Mouse (Mus musculus): Measurements from ENCODE around the gene Met. TPM values are rescaled to one million over a fixed set of nuclear protein-coding genes. Genes with fewer than 3 reads are reported as not detected.
A peak's percentile ranks its signal among the peaks of the same experiment; 100 is the strongest.

Gene Met
- polyA plus RNA-seq, 1 experiment = 4.7 TPM

DNA sequence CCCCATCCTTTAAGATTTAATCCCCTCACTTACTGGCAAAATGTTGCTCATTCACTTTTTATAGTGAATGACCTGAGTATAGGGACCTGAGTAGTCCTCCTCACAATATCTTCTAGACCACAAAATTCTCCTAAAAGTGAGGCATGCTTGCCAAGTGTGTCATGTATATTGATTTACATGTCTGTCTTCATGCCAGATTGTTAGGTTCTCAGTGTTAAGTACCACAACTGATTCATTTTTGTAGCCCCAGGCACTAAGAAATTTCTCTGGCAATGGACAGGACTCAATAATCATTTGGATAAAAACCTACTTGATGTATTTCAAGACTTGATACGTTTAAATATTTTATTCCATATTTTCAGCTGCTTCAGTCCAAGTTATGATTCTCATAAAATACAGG is 8.5 kb upstream of the Met start:
- no peak overlapping the region for H3K4me3 ChIP-seq (ENCODE audit: low read depth, low read length)
- H3K4me1 ChIP-seq (ENCODE audit: control insufficient read depth, insufficient read depth, insufficient read length, low read length) = no peaks in the 10 kb centered on the region
- H3K27me3 ChIP-seq (ENCODE audit: control insufficient read depth, insufficient read depth, low read length) = no peaks in the 10 kb centered on the region
- H3K36me3 ChIP-seq (ENCODE audit: control insufficient read depth, insufficient read depth, low read length) = no peaks in the 10 kb centered on the region
- 83% methylated on average over 1 of the region's 1 CpGs for WGBS
- TF ChIP-seq CTCF (IDR thresholded peaks at IDR 0.05; ENCODE audit: extremely low read depth, insufficient read length, insufficient replicate concordance, low read depth, low read length) = no peak
- TF ChIP-seq POLR2A (IDR thresholded peaks at IDR 0.05; ENCODE audit: low read depth, low read length) = no peak
- H3K27ac ChIP-seq (ENCODE audit: insufficient read depth, low read depth, low read length) = no peak overlapping the region

DNA sequence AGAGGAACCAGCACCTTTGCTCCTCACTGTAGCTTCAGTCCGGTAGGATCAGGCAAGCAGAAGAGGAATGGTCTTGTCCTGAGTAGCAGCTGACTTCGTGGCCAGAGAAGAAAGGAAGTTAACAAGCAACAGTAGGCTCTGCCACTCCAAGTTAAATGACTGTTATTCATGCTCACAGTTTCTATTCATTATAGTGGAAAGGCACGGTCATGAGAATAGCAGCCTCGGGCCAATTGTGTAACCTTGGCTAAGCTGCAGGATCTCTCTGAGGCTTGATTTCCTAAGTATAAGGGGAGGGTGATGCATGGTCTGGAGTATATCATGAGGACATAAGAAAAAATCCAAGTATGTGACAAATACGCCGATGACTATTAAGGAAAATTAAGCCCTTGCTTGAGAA is 4.0 kb upstream of the Met start:
- no peaks in the 10 kb centered on the region for H3K36me3 ChIP-seq (ENCODE audit: control insufficient read depth, insufficient read depth, low read length)
- WGBS = 77% methylated on average over 6 of the region's 6 CpGs
- no peak overlapping the region for H3K27ac ChIP-seq (ENCODE audit: insufficient read depth, low read depth, low read length)
- no peaks in the 10 kb centered on the region for H3K4me1 ChIP-seq (ENCODE audit: control insufficient read depth, insufficient read depth, insufficient read length, low read length)
- H3K4me3 ChIP-seq (ENCODE audit: low read depth, low read length) = no peak overlapping the region
- TF ChIP-seq CTCF (IDR thresholded peaks at IDR 0.05; ENCODE audit: extremely low read depth, insufficient read length, insufficient replicate concordance, low read depth, low read length) = no peak
- TF ChIP-seq POLR2A (IDR thresholded peaks at IDR 0.05; ENCODE audit: low read depth, low read length) = no peak
- no peaks in the 10 kb centered on the region for H3K27me3 ChIP-seq (ENCODE audit: control insufficient read depth, insufficient read depth, low read length)

DNA sequence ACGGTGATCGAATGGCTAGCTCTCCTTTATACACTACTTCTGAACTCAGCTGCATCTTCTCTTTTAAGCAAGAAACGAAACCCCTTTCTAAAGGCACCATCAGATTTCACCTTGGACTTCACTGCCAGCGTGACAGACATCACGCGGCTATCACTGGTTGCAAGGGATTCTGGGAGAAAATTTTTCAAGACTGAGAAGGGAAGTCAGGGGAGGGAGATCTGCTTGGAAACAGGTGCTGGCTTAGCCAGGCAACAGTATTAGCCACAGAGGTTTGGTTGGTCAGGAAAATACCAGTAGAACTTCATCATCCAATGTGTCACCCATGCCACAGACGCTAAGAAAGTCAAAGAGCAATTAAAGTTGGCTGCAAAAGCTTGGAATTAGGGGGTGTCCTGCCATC is 2.2 kb upstream of the Met start:
- Histone ChIP-seq H3K27ac (ENCODE audit: insufficient read depth, low read depth, low read length) (no peak overlapping the region), H3K27me3 (ENCODE audit: control insufficient read depth, insufficient read depth, low read length) (no peaks in the 10 kb centered on the region), H3K4me3 (ENCODE audit: low read depth, low read length) (no peak overlapping the region), H3K4me1 (ENCODE audit: control insufficient read depth, insufficient read depth, insufficient read length, low read length) (peaks cover 4% of the 10 kb centered on the region; the same call in 1 of the 2 replicates), H3K36me3 (ENCODE audit: control insufficient read depth, insufficient read depth, low read length) (no peaks in the 10 kb centered on the region)
- WGBS = 77% methylated on average over 7 of the region's 7 CpGs
- TF ChIP-seq POLR2A (IDR thresholded peaks at IDR 0.05; ENCODE audit: low read depth, low read length) (no peak), CTCF (IDR thresholded peaks at IDR 0.05; ENCODE audit: extremely low read depth, insufficient read length, insufficient replicate concordance, low read depth, low read length) (no peak)

GRCm38 (mm10) chr6:17464281-17465025 is 853 bp downstream of the Met start:
- 7% methylated on average over 15 of the region's 15 CpGs for WGBS
- Histone ChIP-seq H3K27me3 (ENCODE audit: control insufficient read depth, insufficient read depth, low read length) (no peaks in the 10 kb centered on the region), H3K36me3 (ENCODE audit: control insufficient read depth, insufficient read depth, low read length) (no peaks in the 10 kb centered on the region), H3K4me3 (ENCODE audit: low read depth, low read length) (peak overlapping the region; percentile 76), H3K27ac (ENCODE audit: insufficient read depth, low read depth, low read length) (peak overlapping the region; percentile 82), H3K4me1 (ENCODE audit: control insufficient read depth, insufficient read depth, insufficient read length, low read length) (peaks cover 7% of the 10 kb centered on the region; the same call in 1 of the 2 replicates)
- TF ChIP-seq POLR2A (IDR thresholded peaks at IDR 0.05; ENCODE audit: low read depth, low read length) (no peak), CTCF (IDR thresholded peaks at IDR 0.05; ENCODE audit: extremely low read depth, insufficient read length, insufficient replicate concordance, low read depth, low read length) (no peak)

GRCm38 (mm10) chr6:17466526-17466925 is 2.9 kb downstream of the Met start:
- no peak for TF ChIP-seq CTCF (IDR thresholded peaks at IDR 0.05; ENCODE audit: extremely low read depth, insufficient read length, insufficient replicate concordance, low read depth, low read length)
- TF ChIP-seq POLR2A (IDR thresholded peaks at IDR 0.05; ENCODE audit: low read depth, low read length) = no peak
- no peaks in the 10 kb centered on the region for H3K27me3 ChIP-seq (ENCODE audit: control insufficient read depth, insufficient read depth, low read length)
- H3K27ac ChIP-seq (ENCODE audit: insufficient read depth, low read depth, low read length) = no peak overlapping the region
- no peaks in the 10 kb centered on the region for H3K36me3 ChIP-seq (ENCODE audit: control insufficient read depth, insufficient read depth, low read length)
- no peak overlapping the region for H3K4me3 ChIP-seq (ENCODE audit: low read depth, low read length)
- 21% methylated on average over 3 of the region's 3 CpGs for whole genome bisulfite sequencing
- H3K4me1 ChIP-seq (ENCODE audit: control insufficient read depth, insufficient read depth, insufficient read length, low read length) = peaks cover 7% of the 10 kb centered on the region; the same call in 1 of the 2 replicates

- Histone ChIP-seq H3K27ac (ENCODE audit: insufficient read depth, low read depth, low read length) (no peak overlapping the region), H3K27me3 (ENCODE audit: control insufficient read depth, insufficient read depth, low read length) (no peaks in the 10 kb centered on the region), H3K36me3 (ENCODE audit: control insufficient read depth, insufficient read depth, low read length) (no peaks in the 10 kb centered on the region; the same call in none of the 2 replicates), H3K4me3 (ENCODE audit: low read depth, low read length) (no peak overlapping the region), H3K4me1 (ENCODE audit: control insufficient read depth, insufficient read depth, insufficient read length, low read length) (peaks cover 7% of the 10 kb centered on the region; the same call in 1 of the 2 replicates)
- TF ChIP-seq CTCF (IDR thresholded peaks at IDR 0.05; ENCODE audit: extremely low read depth, insufficient read length, insufficient replicate concordance, low read depth, low read length) (no peak), POLR2A (IDR thresholded peaks at IDR 0.05; ENCODE audit: low read depth, low read length) (no peak)
- 91% methylated on average over 5 of the region's 5 CpGs for WGBS
Measured at GRCm38 (mm10) chr6:17468993-17469392, 5.4 kb downstream of the Met start.

GRCm38 (mm10) chr6:17473128-17473527 is 9.5 kb downstream of the Met start:
- H3K27me3 ChIP-seq (ENCODE audit: control insufficient read depth, insufficient read depth, low read length) = no peaks in the 10 kb centered on the region; the same call in 1 of the 2 replicates
- H3K4me3 ChIP-seq (ENCODE audit: low read depth, low read length) = no peak overlapping the region
- WGBS = 93% methylated on average over 3 of the region's 3 CpGs
- TF ChIP-seq POLR2A (IDR thresholded peaks at IDR 0.05; ENCODE audit: low read depth, low read length) (no peak), CTCF (IDR thresholded peaks at IDR 0.05; ENCODE audit: extremely low read depth, insufficient read length, insufficient replicate concordance, low read depth, low read length) (no peak)
- H3K27ac ChIP-seq (ENCODE audit: insufficient read depth, low read depth, low read length) = no peak overlapping the region
- no peaks in the 10 kb centered on the region for H3K4me1 ChIP-seq (ENCODE audit: control insufficient read depth, insufficient read depth, insufficient read length, low read length)
- H3K36me3 ChIP-seq (ENCODE audit: control insufficient read depth, insufficient read depth, low read length) = no peaks in the 10 kb centered on the region; the same call in none of the 2 replicates
